12 mouse cellular contexts compared by ENCODE assay signal in the genomic region with DNA sequence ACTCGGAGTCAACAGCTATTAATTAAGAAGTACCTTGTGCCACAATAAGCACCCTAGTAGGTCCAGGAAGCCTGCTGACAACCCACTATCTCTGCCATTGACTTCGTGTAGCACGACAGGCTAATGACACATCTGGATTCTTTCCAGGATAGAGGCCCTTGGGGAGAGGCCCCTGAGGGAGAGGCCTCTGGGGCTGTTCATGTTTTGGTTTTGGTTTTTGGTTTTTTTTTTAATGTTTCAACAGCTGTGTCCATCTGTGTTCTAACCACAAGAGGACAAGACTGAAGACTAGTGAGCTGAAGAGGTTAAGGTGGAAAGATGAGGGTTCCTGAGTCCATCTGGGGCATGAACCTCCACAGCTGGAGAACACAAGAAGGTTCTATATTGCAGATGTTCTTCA. TPM values are rescaled to one million over a fixed set of nuclear protein-coding genes. Genes with fewer than 3 reads are reported as not detected.
A peak's percentile ranks its signal among the peaks of the same experiment; 100 is the strongest.
DNase-seq lines count a peak whose midpoint lies in the region; ATAC-seq lines count a peak whose summit lies in the region.
"Had no signal": no experiment of that assay in that cellular context is flagged by ENCODE, and none has a peak within 500 bp of the region (broad histone marks: within the 10 kb centered on the region; RNA-seq: fewer than 3 reads in every experiment).

No protein-coding gene starts in this region.

- H3K4me2 ChIP-seq in heart, embryonic 11.5 days: peak overlapping the region; percentile 27
- no peak overlapping the region for H3K4me2 ChIP-seq in lung, embryonic 15.5 days
- H3K4me2 ChIP-seq in heart, embryonic 16.5 days (ENCODE audit: low read depth, low read length): 0 out of 2 replicates have a peak overlapping the region, but pooled peaks have one; percentile 3
- peak overlapping the region; percentile 8; the same call in 1 of the 2 replicates for H3K4me2 ChIP-seq in stomach, embryonic 16.5 days (ENCODE audit: low read depth, low read length)

- H3K27ac ChIP-seq in heart, embryonic 11.5 days (ENCODE audit: low read depth, low read length): peak overlapping the region; percentile 42
- H3K27ac ChIP-seq in lung, embryonic 15.5 days: peak overlapping the region; percentile 46
- peak overlapping the region; percentile 35; the same call in 1 of the 2 replicates for H3K27ac ChIP-seq in heart, embryonic 16.5 days (ENCODE audit: low read length)
- H3K27ac ChIP-seq in stomach, embryonic 16.5 days (ENCODE audit: low read length): peak overlapping the region; percentile 41
- H3K27ac ChIP-seq: embryonic facial prominence, embryonic 10.5 days had no signal

- 11% methylated on average over 3 of the region's 3 CpGs for WGBS in heart, embryonic 11.5 days (ENCODE audit: insufficient replicate concordance)
- WGBS in lung, embryonic 15.5 days: 26% methylated on average over 3 of the region's 3 CpGs
- 16% methylated on average over 3 of the region's 3 CpGs for WGBS in heart, embryonic 16.5 days
- WGBS in stomach, embryonic 16.5 days: 25% methylated on average over 3 of the region's 3 CpGs

- no peak overlapping the region for H3K4me3 ChIP-seq in heart, embryonic 11.5 days (ENCODE audit: low read depth, low read length)
- H3K4me3 ChIP-seq in lung, embryonic 15.5 days: no peak overlapping the region
- H3K4me3 ChIP-seq in heart, embryonic 16.5 days (ENCODE audit: low read length): no peak overlapping the region
- H3K4me3 ChIP-seq in stomach, embryonic 16.5 days (replicated peaks; ENCODE audit: low read length): no peak overlapping the region
- H3K4me3 ChIP-seq: embryonic facial prominence, embryonic 10.5 days had no signal

- peaks cover 84% of the 10 kb centered on the region for H3K4me1 ChIP-seq in heart, embryonic 11.5 days (ENCODE audit: control insufficient read depth, insufficient read depth, low read length)
- H3K4me1 ChIP-seq in lung, embryonic 15.5 days: peaks cover 86% of the 10 kb centered on the region
- H3K4me1 ChIP-seq in heart, embryonic 16.5 days (ENCODE audit: control insufficient read depth, insufficient read depth, low read length): peaks cover 73% of the 10 kb centered on the region
- H3K4me1 ChIP-seq in stomach, embryonic 16.5 days (ENCODE audit: control insufficient read depth, insufficient read depth, low read length): peaks cover 68% of the 10 kb centered on the region

- H3K9ac ChIP-seq in heart, embryonic 11.5 days (ENCODE audit: low read depth, low read length): no peak overlapping the region
- no peak overlapping the region for H3K9ac ChIP-seq in lung, embryonic 15.5 days
- peak overlapping the region; percentile 26; the same call in 1 of the 2 replicates for H3K9ac ChIP-seq in heart, embryonic 16.5 days (ENCODE audit: low read length)
- 0 out of 2 replicates have a peak overlapping the region, but pooled peaks have one; percentile 9 for H3K9ac ChIP-seq in stomach, embryonic 16.5 days (ENCODE audit: low read length)

- no peaks in the 10 kb centered on the region for H3K36me3 ChIP-seq in heart, embryonic 11.5 days (ENCODE audit: control insufficient read depth, insufficient read depth, low read length)
- H3K36me3 ChIP-seq in lung, embryonic 15.5 days: no peaks in the 10 kb centered on the region; the same call in 1 of the 2 replicates
- H3K36me3 ChIP-seq in heart, embryonic 16.5 days (ENCODE audit: control insufficient read depth, insufficient read depth): no peaks in the 10 kb centered on the region; the same call in 1 of the 2 replicates
- no peaks in the 10 kb centered on the region for H3K36me3 ChIP-seq in stomach, embryonic 16.5 days (ENCODE audit: control insufficient read depth, insufficient read depth, low read length)

- intact Hi-C loops in heart, postnatal 25 days (cut with DNase I): loop anchor here (5.0 kb wide), 1 partner anchor 35 kb away; no protein-coding TSS in a partner anchor

- no peak for DNase-seq in heart, postnatal 25 days (ENCODE audit: low spot score)
- DNase-seq in lung, postnatal 36 days: no peak
- no peak for DNase-seq in cerebellum, postnatal 36 days
- no peak for DNase-seq in right cerebral cortex, postnatal 36 days (ENCODE audit: low spot score in 2 of 2)
- DNase-seq: cerebellum, adult 11-12 months; gastrocnemius, postnatal 14 days; layer of hippocampus, postnatal 36 days had no signal

- H3K9me3 ChIP-seq in heart, embryonic 11.5 days (replicated peaks; ENCODE audit: control insufficient read depth, low read length): no peaks in the 10 kb centered on the region
- H3K9me3 ChIP-seq in lung, embryonic 15.5 days: no peaks in the 10 kb centered on the region
- H3K9me3 ChIP-seq in heart, embryonic 16.5 days (replicated peaks; ENCODE audit: control insufficient read depth, low read length): no peaks in the 10 kb centered on the region
- no peaks in the 10 kb centered on the region for H3K9me3 ChIP-seq in stomach, embryonic 16.5 days (replicated peaks; ENCODE audit: control insufficient read depth, low read length)
- H3K9me3 ChIP-seq: embryonic facial prominence, embryonic 10.5 days had no signal

- H3K27me3 ChIP-seq in heart, embryonic 11.5 days (ENCODE audit: control insufficient read depth, insufficient read depth, low read length): no peaks in the 10 kb centered on the region
- no peaks in the 10 kb centered on the region for H3K27me3 ChIP-seq in lung, embryonic 15.5 days
- no peaks in the 10 kb centered on the region for H3K27me3 ChIP-seq in heart, embryonic 16.5 days (ENCODE audit: control insufficient read depth, insufficient read depth, low read length)
- no peaks in the 10 kb centered on the region for H3K27me3 ChIP-seq in stomach, embryonic 16.5 days (ENCODE audit: control insufficient read depth, insufficient read depth, low read length)

- ATAC-seq in heart, embryonic 11.5 days (replicated peaks; ENCODE audit: insufficient number of reproducible peaks, low FRiP score, low TSS enrichment): no peak
- ATAC-seq in lung, embryonic 15.5 days (ENCODE audit: borderline replicate concordance, extremely low read depth, low FRiP score, low TSS enrichment): no peak
- ATAC-seq in heart, embryonic 16.5 days (replicated peaks; ENCODE audit: extremely low read depth, insufficient read depth, low FRiP score): no peak
- 0 out of 2 replicates have a peak, but pooled peaks have one; percentile 6 for ATAC-seq in stomach, embryonic 16.5 days (ENCODE audit: insufficient read depth, low FRiP score)

RNA-seq across cellular contexts. Expression of gene Smad3, which starts 15.5 kb away (rescaled TPM):
- polyA plus RNA-seq in heart, embryonic 11.5 days (2014; fragmentation: Nextera tagmentation; extraction: Ambion mirVana): 9.7 and 11.4 TPM in 2 replicates
- 10 to 100 TPM; 14.0 to 14.5 TPM for total RNA-seq in heart, postnatal 25 days (2021)
- 20.2 and 20.7 TPM in 2 replicates for polyA plus RNA-seq in lung, embryonic 15.5 days (2015; fragmentation: Nextera tagmentation; extraction: Ambion mirVana)
- 12.5 and 13.7 TPM in 2 replicates for polyA plus RNA-seq in heart, embryonic 16.5 days (2015; fragmentation: Nextera tagmentation; extraction: Ambion mirVana)
- 14.6 and 15.1 TPM in 2 replicates for polyA plus RNA-seq in stomach, embryonic 16.5 days (2015; fragmentation: Nextera tagmentation; extraction: Ambion mirVana)

Comparison
In these comparisons a context has a peak if more than half of its experiments do, and no peak if none do; other contexts are left out.
1. H3K9ac ChIP-seq: peak in heart, embryonic 16.5 days (single experiment) and stomach, embryonic 16.5 days (single experiment); none in heart, embryonic 11.5 days (single experiment) and lung, embryonic 15.5 days (single experiment).
2. Peak in every context shown above with its lines, with median percentiles within 50 percentile points of each other: H3K27ac ChIP-seq.